ENCODE assay signal across 11 mouse cellular contexts in the genomic region with DNA sequence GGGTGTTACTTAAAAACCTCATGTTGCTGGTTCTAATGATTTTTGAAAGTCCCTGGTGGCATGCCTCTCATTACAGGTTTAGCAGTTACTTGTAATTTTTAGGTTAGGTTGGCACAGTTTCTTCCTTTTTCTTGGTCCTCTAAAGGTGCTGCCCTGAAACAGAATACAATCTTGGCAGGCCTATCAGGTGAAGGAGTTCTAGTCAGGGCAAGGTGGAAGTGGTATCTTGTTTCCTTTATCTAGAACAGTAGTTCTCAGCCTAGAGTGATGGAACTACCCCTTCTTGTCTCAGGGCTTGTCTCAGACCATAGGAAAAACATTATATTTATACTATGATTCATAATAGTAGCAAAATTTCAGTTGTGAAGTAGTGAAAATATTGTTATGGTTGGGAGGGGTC.
"Had no signal": no experiment of that assay in that cellular context is flagged by ENCODE, and none has a peak within 500 bp of the region (broad histone marks: within the 10 kb centered on the region; RNA-seq: fewer than 3 reads in every experiment).

No protein-coding gene starts in this region.

- DNase-seq: kidney, adult 18-20 months; kidney, postnatal 25 days; layer of hippocampus, adult 9-11 months; liver, embryonic 13.5 days; lung, adult 2 months; lung, postnatal 14 days; lung, postnatal 4 days; thymus, adult 2 months; thymus, postnatal 14 days; thymus, postnatal 4 days had no signal

- ATAC-seq: midbrain, embryonic 15.5 days had no signal
